Mouse (Mus musculus) myocyte (in vitro differentiated cells): ENCODE measurements around the gene Dedd. TPM values are rescaled to one million over a fixed set of nuclear protein-coding genes. Genes with fewer than 3 reads are reported as not detected.
A peak's percentile ranks its signal among the peaks of the same experiment; 100 is the strongest.

Experiments
- H3K27me3 ChIP-seq: one replicate; pipeline ENCODE4 v1.6.1; 2011; ENCODE audit not compliant: control insufficient read depth, insufficient read depth, insufficient read length
- H3K36me3 ChIP-seq: one replicate; pipeline ENCODE4 v1.6.1; 2011; ENCODE audit not compliant: control insufficient read depth, insufficient read depth
- H3K4me2 ChIP-seq: one replicate; pipeline ENCODE4 v1.6.1; 2011; ENCODE audit warnings: low read depth, control low read depth
- H3K4me3 ChIP-seq: one replicate; pipeline ENCODE4 v1.5.1; 2011; ENCODE audit warnings: mild to moderate bottlenecking, control low read depth, moderate library complexity
- H3K79me2 ChIP-seq: one replicate; pipeline ENCODE4 v1.6.1; 2011; ENCODE audit not compliant: control insufficient read depth, insufficient read depth
- H3ac ChIP-seq: one replicate; pipeline ENCODE4 v1.6.1; 2011; ENCODE audit not compliant: control insufficient read depth, insufficient read length
- CEBPB ChIP-seq: IDR thresholded peaks from 2 replicates; pipeline ENCODE4 v1.6.1; 2011; ENCODE audit warnings: mild to moderate bottlenecking, moderate library complexity; ENCODE audit not compliant: poor library complexity, insufficient read depth, severe bottlenecking
- E2F4 ChIP-seq: IDR thresholded peaks from one replicate; pipeline ENCODE4 v1.6.1; 2011; ENCODE audit warnings: mild to moderate bottlenecking, control low read depth, moderate library complexity; ENCODE audit not compliant: insufficient read depth
- MAX ChIP-seq: IDR thresholded peaks from one replicate; pipeline ENCODE4 v1.6.1; 2011; ENCODE audit warnings: low read depth, mild to moderate bottlenecking, control low read depth
- MYOD1 ChIP-seq, 3 experiments: IDR thresholded peaks; one replicate each; pipeline ENCODE4 v1.6.1; 2011; ENCODE audit warnings: control low read depth in 2 of 3, low read depth in 2 of 3, mild to moderate bottlenecking in 2 of 3, moderate library complexity in 1 of 3; ENCODE audit not compliant: insufficient read length in 2 of 3, control insufficient read depth in 1 of 3
- MYOG ChIP-seq, 3 experiments: IDR thresholded peaks; one replicate each; pipeline ENCODE4 v1.6.1; 2011; ENCODE audit warnings: control low read depth in 2 of 3, low read depth in 2 of 3, mild to moderate bottlenecking in 2 of 3; ENCODE audit not compliant: insufficient read length in 2 of 3, control insufficient read depth in 1 of 3, insufficient read depth in 1 of 3
- POLR2A ChIP-seq: IDR thresholded peaks from one replicate; pipeline ENCODE4 v1.6.1; 2011; ENCODE audit warnings: low read depth, mild to moderate bottlenecking, control low read depth, moderate library complexity; ENCODE audit not compliant: insufficient read length
- POLR2AphosphoS2 ChIP-seq: IDR thresholded peaks from one replicate; pipeline ENCODE4 v1.6.1; 2011; ENCODE audit warnings: low read depth, control low read depth; ENCODE audit not compliant: insufficient read length
- REST ChIP-seq: IDR thresholded peaks from one replicate; pipeline ENCODE4 v1.6.1; 2011; ENCODE audit warnings: mild to moderate bottlenecking, control low read depth, moderate library complexity; ENCODE audit not compliant: insufficient read depth, insufficient read length
- SRF ChIP-seq: IDR thresholded peaks from one replicate; pipeline ENCODE4 v1.6.1; 2011; ENCODE audit warnings: low read depth; ENCODE audit not compliant: control insufficient read depth, insufficient read length
- TCF12 ChIP-seq: IDR thresholded peaks from one replicate; pipeline ENCODE4 v1.6.1; 2011; ENCODE audit warnings: mild to moderate bottlenecking, control low read depth; ENCODE audit not compliant: poor library complexity, insufficient read depth, severe bottlenecking
- TCF3 ChIP-seq: IDR thresholded peaks from one replicate; pipeline ENCODE4 v1.6.1; 2011; ENCODE audit warnings: low read depth, control low read depth; ENCODE audit not compliant: insufficient read length
- USF1 ChIP-seq: IDR thresholded peaks from one replicate; pipeline ENCODE4 v1.6.1; 2011; ENCODE audit warnings: low read depth, mild to moderate bottlenecking, control low read depth, moderate library complexity
- polyA plus RNA-seq: library from polyadenylated mRNA; unstranded; fragments of >200 nt; fragmentation: generic; extraction: Trizol; gene quantifications from one replicate; pipeline ENCODE4 v1.2.1, GENCODE M21; 2012; ENCODE audit warnings: missing spikeins

The Dedd gene
- polyA plus RNA-seq, 1 experiment, result 59.9 TPM

DNA sequence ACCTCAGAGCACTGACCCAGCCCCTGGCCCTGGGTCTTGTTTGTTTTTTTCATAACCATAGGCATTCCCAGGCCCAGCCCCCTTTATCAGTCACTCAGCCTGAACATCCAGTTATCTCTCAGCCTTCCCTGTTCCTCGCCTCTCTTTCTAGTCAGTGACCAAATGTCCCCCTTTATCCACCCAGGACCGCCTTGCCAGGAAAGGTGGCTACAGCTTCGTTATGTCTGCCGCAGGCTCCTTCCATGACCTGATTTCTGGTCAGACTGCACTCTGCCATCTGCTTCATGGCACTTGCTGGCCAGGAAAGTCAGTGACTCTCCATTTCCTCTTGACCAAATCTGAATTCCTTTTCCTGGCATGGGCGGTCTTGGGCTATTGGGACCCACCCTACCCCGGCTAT, 49.4 kb downstream of the Dedd start:
- no peak for TF ChIP-seq TCF3
- TF ChIP-seq MAX, result no peak
- TF ChIP-seq POLR2AphosphoS2, result no peak
- TF ChIP-seq E2F4, result no peak
- TF ChIP-seq USF1, result no peak
- no peak for TF ChIP-seq MYOD1 (IDR thresholded peaks at IDR 0.05; ENCODE audit: control insufficient read depth in 1 of 3, insufficient read length in 2 of 3, low read depth in 2 of 3)
- no peak for TF ChIP-seq POLR2A
- no peak for TF ChIP-seq REST
- no peak for TF ChIP-seq SRF
- no peak for TF ChIP-seq TCF12
- no peak for TF ChIP-seq CEBPB
- no peak for TF ChIP-seq MYOG (IDR thresholded peaks at IDR 0.05; ENCODE audit: control insufficient read depth in 1 of 3, insufficient read depth in 1 of 3, insufficient read length in 2 of 3, low read depth in 2 of 3)
- Histone ChIP-seq H3K27me3 (no peaks in the 10 kb centered on the region), H3K4me3 (no peak overlapping the region), H3K4me2 (no peak overlapping the region), H3K79me2 (no peaks in the 10 kb centered on the region), H3ac (no peak overlapping the region), H3K36me3 (no peaks in the 10 kb centered on the region)

DNA sequence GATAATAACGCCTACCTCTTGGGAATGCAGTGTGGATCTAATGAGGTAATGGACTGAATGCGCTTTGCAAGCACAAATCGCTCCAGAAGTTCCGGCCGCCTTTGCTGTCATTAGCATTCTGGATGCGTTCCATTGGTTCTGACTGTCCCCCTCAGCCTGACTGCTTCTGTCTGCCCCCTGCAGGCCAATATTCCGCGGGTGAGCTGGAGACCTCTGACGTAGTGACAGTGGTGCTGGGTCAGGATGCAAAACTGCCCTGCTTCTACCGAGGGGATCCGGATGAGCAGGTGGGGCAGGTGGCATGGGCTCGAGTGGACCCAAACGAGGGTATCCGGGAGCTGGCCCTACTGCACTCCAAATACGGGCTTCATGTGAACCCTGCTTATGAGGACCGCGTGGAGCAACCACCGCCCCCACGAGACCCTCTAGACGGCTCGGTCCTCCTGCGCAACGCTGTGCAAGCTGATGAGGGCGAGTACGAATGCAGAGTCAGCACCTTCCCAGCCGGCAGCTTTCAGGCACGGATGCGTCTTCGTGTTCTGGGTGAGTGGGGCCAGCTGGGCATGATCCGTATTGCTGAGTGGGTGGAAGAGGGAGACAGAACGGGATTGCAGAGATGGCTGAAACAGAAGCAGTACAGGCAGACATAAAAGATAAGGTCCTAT, 51.1 kb downstream of the Dedd start:
- H3K36me3 ChIP-seq, result no peaks in the 10 kb centered on the region
- H3ac ChIP-seq, result no peak overlapping the region
- H3K4me2 ChIP-seq, result peak overlapping the region; percentile 49
- no peaks in the 10 kb centered on the region for H3K79me2 ChIP-seq
- H3K4me3 ChIP-seq, result no peak overlapping the region
- H3K27me3 ChIP-seq, result no peaks in the 10 kb centered on the region
- TF ChIP-seq CEBPB (no peak), POLR2AphosphoS2 (no peak), POLR2A (no peak), MAX (no peak), USF1 (no peak), SRF (no peak)

- no peaks in the 10 kb centered on the region for H3K27me3 ChIP-seq
- no peaks in the 10 kb centered on the region for H3K36me3 ChIP-seq
- no peaks in the 10 kb centered on the region for H3K79me2 ChIP-seq
- no peak overlapping the region for H3ac ChIP-seq
- no peak overlapping the region for H3K4me2 ChIP-seq
- no peak overlapping the region for H3K4me3 ChIP-seq
- TF ChIP-seq USF1 (no peak), TCF3 (no peak), POLR2A (no peak), SRF (no peak), MYOG (IDR thresholded peaks at IDR 0.05; ENCODE audit: control insufficient read depth in 1 of 3, insufficient read depth in 1 of 3, insufficient read length in 2 of 3, low read depth in 2 of 3) (no peak), TCF12 (no peak), E2F4 (no peak), MYOD1 (IDR thresholded peaks at IDR 0.05; ENCODE audit: control insufficient read depth in 1 of 3, insufficient read length in 2 of 3, low read depth in 2 of 3) (no peak), POLR2AphosphoS2 (no peak), MAX (no peak), REST (no peak), CEBPB (no peak)
Measured at GRCm38 (mm10) chr1:171382096-171382620, 53.2 kb downstream of the Dedd start.

- Histone ChIP-seq H3K4me3 (no peak overlapping the region), H3K79me2 (no peaks in the 10 kb centered on the region), H3K27me3 (no peaks in the 10 kb centered on the region), H3ac (no peak overlapping the region), H3K4me2 (no peak overlapping the region), H3K36me3 (no peaks in the 10 kb centered on the region)
- TF ChIP-seq POLR2A, result no peak
- TF ChIP-seq TCF12, result no peak
- no peak for TF ChIP-seq TCF3
- TF ChIP-seq REST, result no peak
- TF ChIP-seq MYOG (IDR thresholded peaks at IDR 0.05; ENCODE audit: control insufficient read depth in 1 of 3, insufficient read depth in 1 of 3, insufficient read length in 2 of 3, low read depth in 2 of 3), result no peak
- TF ChIP-seq MYOD1 (IDR thresholded peaks at IDR 0.05; ENCODE audit: control insufficient read depth in 1 of 3, insufficient read length in 2 of 3, low read depth in 2 of 3), result no peak
- no peak for TF ChIP-seq USF1
- no peak for TF ChIP-seq E2F4
- TF ChIP-seq MAX, result no peak
- no peak for TF ChIP-seq POLR2AphosphoS2
- no peak for TF ChIP-seq SRF
- TF ChIP-seq CEBPB, result no peak
Measured at GRCm38 (mm10) chr1:171384361-171384760, 55.4 kb downstream of the Dedd start.

DNA sequence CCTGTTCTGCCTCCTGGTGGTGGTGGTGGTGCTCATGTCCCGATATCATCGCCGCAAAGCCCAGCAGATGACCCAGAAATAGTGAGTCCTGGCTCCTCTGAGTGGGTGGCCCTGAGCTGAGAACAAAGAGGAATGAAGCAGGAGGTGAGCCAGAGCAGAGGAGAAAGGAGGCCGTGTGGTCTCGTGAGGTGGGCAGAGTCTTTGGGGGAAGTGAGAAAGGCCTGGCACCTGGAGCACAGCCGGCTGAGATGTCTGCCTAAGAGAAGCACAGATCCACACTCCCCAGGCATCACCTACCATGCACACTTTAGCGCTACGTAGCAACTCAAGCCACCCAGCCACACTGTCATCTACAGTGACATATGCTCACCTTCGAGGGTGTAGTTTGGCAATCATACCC, 56.2 kb downstream of the Dedd start:
- H3K4me3 ChIP-seq, result no peak overlapping the region
- no peak overlapping the region for H3ac ChIP-seq
- no peaks in the 10 kb centered on the region for H3K79me2 ChIP-seq
- H3K36me3 ChIP-seq, result no peaks in the 10 kb centered on the region
- TF ChIP-seq USF1 (no peak), TCF3 (no peak), TCF12 (no peak), CEBPB (no peak), MAX (no peak)
- H3K4me2 ChIP-seq, result no peak overlapping the region
- no peaks in the 10 kb centered on the region for H3K27me3 ChIP-seq
